Comparison of ENCODE assay signal across 11 mouse cellular contexts in genomic region chr11:88155998-88156397, GRCm38 (mm10). TPM values are rescaled to one million over a fixed set of nuclear protein-coding genes. Genes with fewer than 3 reads are reported as not detected.
A peak's percentile ranks its signal among the peaks of the same experiment; 100 is the strongest.
DNase-seq lines count a peak whose midpoint lies in the region; ATAC-seq and TF ChIP-seq lines count a peak whose summit lies in the region.
"Had no signal": no experiment of that assay in that cellular context is flagged by ENCODE, and none has a peak within 500 bp of the region (broad histone marks: within the 10 kb centered on the region; RNA-seq: fewer than 3 reads in every experiment).

No protein-coding gene starts in this region.

- H3K9ac ChIP-seq in lung, embryonic 14.5 days = peak overlapping the region; percentile 18
- H3K9ac ChIP-seq in kidney, embryonic 16.5 days (replicated peaks; ENCODE audit: low read length) = no peak overlapping the region
- H3K9ac ChIP-seq in stomach, embryonic 14.5 days (replicated peaks; ENCODE audit: low read depth, low read length) = no peak overlapping the region
- H3K9ac ChIP-seq: liver, embryonic 15.5 days had no signal

- H3K4me3 ChIP-seq in cerebellum, adult 2 months (replicated peaks; ENCODE audit: insufficient read depth, low read depth, low read length) = no peak overlapping the region
- no peak overlapping the region for H3K4me3 ChIP-seq in lung, embryonic 14.5 days (ENCODE audit: low read depth, low read length)
- no peak overlapping the region for H3K4me3 ChIP-seq in kidney, embryonic 16.5 days (ENCODE audit: low read length)
- no peak overlapping the region for H3K4me3 ChIP-seq in stomach, embryonic 14.5 days (ENCODE audit: low read depth, low read length)
- H3K4me3 ChIP-seq: liver, embryonic 15.5 days had no signal

- no peaks in the 10 kb centered on the region for H3K27me3 ChIP-seq in cerebellum, adult 2 months (ENCODE audit: control insufficient read depth, insufficient read depth, low read length)
- no peaks in the 10 kb centered on the region for H3K27me3 ChIP-seq in lung, embryonic 14.5 days (ENCODE audit: insufficient read depth, low read length)
- no peaks in the 10 kb centered on the region for H3K27me3 ChIP-seq in kidney, embryonic 16.5 days (ENCODE audit: insufficient read depth, low read length)
- H3K27me3 ChIP-seq in stomach, embryonic 14.5 days (ENCODE audit: control insufficient read depth, insufficient read depth, low read length) = no peaks in the 10 kb centered on the region
- H3K27me3 ChIP-seq: Patski had no signal

- no peak for TF ChIP-seq POLR2A in cerebellum, adult 2 months (IDR thresholded peaks at IDR 0.05; ENCODE audit: borderline replicate concordance, insufficient read depth, low read length)

- peak; percentile 6; the same call in 1 of the 2 replicates for ATAC-seq in lung, embryonic 14.5 days (ENCODE audit: insufficient read depth)
- ATAC-seq in kidney, embryonic 16.5 days (ENCODE audit: low FRiP score, low TSS enrichment) = no peak
- no peak for ATAC-seq in stomach, embryonic 14.5 days (ENCODE audit: insufficient number of reproducible peaks, insufficient read depth, low FRiP score, low read depth)
- ATAC-seq: Patski had no signal

- H3K36me3 ChIP-seq in lung, embryonic 14.5 days (ENCODE audit: insufficient read depth) = no peaks in the 10 kb centered on the region
- no peaks in the 10 kb centered on the region for H3K36me3 ChIP-seq in kidney, embryonic 16.5 days (ENCODE audit: insufficient read depth, low read length)
- H3K36me3 ChIP-seq in stomach, embryonic 14.5 days (ENCODE audit: control insufficient read depth, insufficient read depth, low read length) = no peaks in the 10 kb centered on the region
- H3K36me3 ChIP-seq: liver, embryonic 15.5 days had no signal

- no peak for TF ChIP-seq CTCF in cerebellum, adult 2 months (IDR thresholded peaks at IDR 0.05; ENCODE audit: borderline replicate concordance, insufficient read depth, low read depth, low read length)
- TF ChIP-seq CTCF in lung, embryonic 14.5 days (IDR thresholded peaks at IDR 0.05; ENCODE audit: low read depth) = no peak

- 0 out of 2 replicates have a peak overlapping the region, but pooled peaks have one; percentile 12 for H3K27ac ChIP-seq in cerebellum, adult 2 months (ENCODE audit: insufficient read depth, low read length)
- H3K27ac ChIP-seq in lung, embryonic 14.5 days (ENCODE audit: low read depth) = peak overlapping the region; percentile 89
- peak overlapping the region; percentile 16; the same call in 1 of the 2 replicates for H3K27ac ChIP-seq in kidney, embryonic 16.5 days (ENCODE audit: low read length)
- peak overlapping the region; percentile 89; the same call in 1 of the 2 replicates for H3K27ac ChIP-seq in stomach, embryonic 14.5 days (ENCODE audit: low read length)
- H3K27ac ChIP-seq: liver, embryonic 15.5 days had no signal

- peaks cover 49% of the 10 kb centered on the region for H3K4me1 ChIP-seq in cerebellum, adult 2 months (ENCODE audit: control insufficient read depth, insufficient read depth, low read length)
- H3K4me1 ChIP-seq in lung, embryonic 14.5 days (ENCODE audit: insufficient read depth) = peaks cover 75% of the 10 kb centered on the region
- H3K4me1 ChIP-seq in kidney, embryonic 16.5 days (ENCODE audit: insufficient read depth, low read length) = peaks cover 84% of the 10 kb centered on the region
- peaks cover 90% of the 10 kb centered on the region for H3K4me1 ChIP-seq in stomach, embryonic 14.5 days (ENCODE audit: control insufficient read depth, insufficient read depth, low read length)

- no peak for DNase-seq in cerebellum, adult 2 months
- DNase-seq in cerebellum, adult 11 months = no peak
- DNase-seq in lung, embryonic 14.5 days = no peak
- no peak for DNase-seq in lung, postnatal 36 days
- no peak for DNase-seq in embryo, embryonic 10.5 days (ENCODE audit: low spot score)
- DNase-seq in layer of hippocampus, adult 9-10 months (ENCODE audit: low spot score) = no peak
- DNase-seq: thymus, postnatal 25 days had no signal

- 55% methylated on average over 8 of the region's 8 CpGs for WGBS in cerebellum, adult 2 months
- WGBS in lung, embryonic 14.5 days = 37% methylated on average over 8 of the region's 8 CpGs
- 55% methylated on average over 8 of the region's 8 CpGs for WGBS in kidney, embryonic 16.5 days
- WGBS in stomach, embryonic 14.5 days = 42% methylated on average over 8 of the region's 8 CpGs

- H3K9me3 ChIP-seq in lung, embryonic 14.5 days (ENCODE audit: low read depth, low read length) = no peaks in the 10 kb centered on the region
- no peaks in the 10 kb centered on the region for H3K9me3 ChIP-seq in kidney, embryonic 16.5 days (ENCODE audit: low read length)
- H3K9me3 ChIP-seq in stomach, embryonic 14.5 days (ENCODE audit: control insufficient read depth, low read depth, low read length) = no peaks in the 10 kb centered on the region
- H3K9me3 ChIP-seq: liver, embryonic 15.5 days had no signal

- H3K4me2 ChIP-seq in lung, embryonic 14.5 days = no peak overlapping the region
- no peak overlapping the region for H3K4me2 ChIP-seq in kidney, embryonic 16.5 days (replicated peaks; ENCODE audit: low read depth, low read length)
- no peak overlapping the region for H3K4me2 ChIP-seq in stomach, embryonic 14.5 days (replicated peaks; ENCODE audit: low read depth, low read length)
- H3K4me2 ChIP-seq: liver, embryonic 15.5 days had no signal

RNA-seq across cellular contexts. Expression of gene Mrps23, which starts 48.2 kb away (rescaled TPM):
- 90.0 and 90.4 TPM in 2 replicates for polyA plus RNA-seq in cerebellum, adult 2 months (2012; rRNA removed)
- polyA plus RNA-seq in lung, embryonic 14.5 days (2014; fragmentation: Nextera tagmentation; extraction: Ambion mirVana) = 55.1 and 57.6 TPM in 2 replicates
- polyA plus RNA-seq in kidney, embryonic 16.5 days (2015; fragmentation: Nextera tagmentation; extraction: Ambion mirVana) = 61.5 and 66.6 TPM in 2 replicates
- polyA plus RNA-seq in stomach, embryonic 14.5 days (2014; fragmentation: Nextera tagmentation; extraction: Ambion mirVana) = 58.6 and 59.2 TPM in 2 replicates

RNA-seq across cellular contexts. Expression of gene Cuedc1, which starts 58.1 kb away (rescaled TPM):
- polyA plus RNA-seq in cerebellum, adult 2 months (2012; rRNA removed) = 41.6 and 42.0 TPM in 2 replicates
- 14.1 and 16.8 TPM in 2 replicates for polyA plus RNA-seq in lung, embryonic 14.5 days (2014; fragmentation: Nextera tagmentation; extraction: Ambion mirVana)
- 14.6 and 14.7 TPM in 2 replicates for polyA plus RNA-seq in kidney, embryonic 16.5 days (2015; fragmentation: Nextera tagmentation; extraction: Ambion mirVana)
- polyA plus RNA-seq in stomach, embryonic 14.5 days (2014; fragmentation: Nextera tagmentation; extraction: Ambion mirVana) = 21.7 and 24.9 TPM in 2 replicates

Comparison
In these comparisons a context has a peak if more than half of its experiments do, and no peak if none do; other contexts are left out.
1. H3K27ac ChIP-seq: peak in every context shown above with its lines; median percentile 89 in lung, embryonic 14.5 days; 89 in stomach, embryonic 14.5 days; 16 in kidney, embryonic 16.5 days; 12 in cerebellum, adult 2 months.